Mouse (Mus musculus): ENCODE measurements around the gene Kctd13.

Kctd13 gene

GRCm38 (mm10) chr7:126946530-126946929, 17.9 kb downstream of the Kctd13 start:
- no peak for DNase-seq

- DNase-seq: no peak
These were observed 19.9 kb downstream of the Kctd13 start for GRCm38 (mm10) chr7:126948626-126949025.

- no peak for DNase-seq
These were observed 20.7 kb downstream of the Kctd13 start, which contains the start of gene Asphd1 for GRCm38 (mm10) chr7:126949403-126949792. Asphd1 (minus strand) TSS chr7:126949582.

- DNase-seq: peak; percentile 89
These were observed 21.3 kb downstream of the Kctd13 start, which contains the start of gene Sez6l2 for GRCm38 (mm10) chr7:126949793-126950646. Sez6l2 (plus strand) TSS chr7:126950563.

GRCm38 (mm10) chr7:126950647-126951615, 22.3 kb downstream of the Kctd13 start:
- DNase-seq: no peak

GRCm38 (mm10) chr7:126951741-126952140, 23.1 kb downstream of the Kctd13 start:
- DNase-seq: no peak

- DNase-seq: no peak
These were observed 24.0 kb downstream of the Kctd13 start for GRCm38 (mm10) chr7:126952646-126953045.

- no peak for DNase-seq
These were observed 26.4 kb downstream of the Kctd13 start for GRCm38 (mm10) chr7:126955125-126955524.

- DNase-seq: no peak
These were observed 31.1 kb downstream of the Kctd13 start for GRCm38 (mm10) chr7:126959780-126960179.

- no peak for DNase-seq
These were observed 32.4 kb downstream of the Kctd13 start for GRCm38 (mm10) chr7:126961095-126961494.

- DNase-seq: no peak
These were observed 33.3 kb downstream of the Kctd13 start for GRCm38 (mm10) chr7:126961965-126962364.

- DNase-seq: peak; percentile 48
These were observed 35.0 kb downstream of the Kctd13 start for GRCm38 (mm10) chr7:126963548-126964286.

GRCm38 (mm10) chr7:126965568-126965967, 36.9 kb downstream of the Kctd13 start:
- no peak for DNase-seq

GRCm38 (mm10) chr7:126967361-126967760, 38.7 kb downstream of the Kctd13 start:
- no peak for DNase-seq

- no peak for DNase-seq
These were observed 46.8 kb downstream of the Kctd13 start for GRCm38 (mm10) chr7:126975493-126975892.

GRCm38 (mm10) chr7:126975893-126975949, 47.0 kb downstream of the Kctd13 start, which contains the start of gene Cdipt:
Cdipt (plus strand) TSS chr7:126975914.
- DNase-seq: no peak

- DNase-seq: peak; percentile 97
These were observed 47.5 kb downstream of the Kctd13 start, which contains the start of gene Cdiptos for GRCm38 (mm10) chr7:126975950-126976866. Cdiptos (minus strand) TSS chr7:126976098.

- DNase-seq: peak; percentile 18
These were observed 48.3 kb downstream of the Kctd13 start for GRCm38 (mm10) chr7:126976878-126977459.

GRCm38 (mm10) chr7:126978841-126979240, 50.2 kb downstream of the Kctd13 start:
- DNase-seq: no peak

GRCm38 (mm10) chr7:126981601-126982000, 52.9 kb downstream of the Kctd13 start:
- no peak for DNase-seq

- no peak for DNase-seq
These were observed 53.4 kb downstream of the Kctd13 start for GRCm38 (mm10) chr7:126982054-126982453.

- no peak for DNase-seq
These were observed 54.4 kb downstream of the Kctd13 start for GRCm38 (mm10) chr7:126983113-126983512.
